In the genomic region with DNA sequence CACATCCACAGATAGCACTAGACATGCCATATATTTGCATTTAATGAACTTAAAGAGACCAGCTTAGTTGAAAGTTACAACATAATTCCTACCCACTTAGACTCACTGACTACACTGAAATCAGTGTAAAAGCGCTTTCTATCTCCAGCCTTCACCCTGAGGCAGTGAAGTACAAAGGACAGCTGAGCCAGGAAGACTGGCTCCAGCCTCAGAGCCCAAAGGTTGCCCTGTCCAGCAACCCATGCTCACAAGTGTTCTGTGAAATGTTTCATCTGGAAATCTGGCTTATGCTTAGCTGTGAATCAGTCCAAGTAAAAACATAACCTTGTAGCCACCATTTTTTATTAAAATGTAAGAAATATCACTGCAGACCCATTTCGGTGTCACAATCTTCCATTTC, we compare ENCODE assay signal across 21 mouse cellular contexts. TPM values are rescaled to one million over a fixed set of nuclear protein-coding genes. Genes with fewer than 3 reads are reported as not detected.
A peak's percentile ranks its signal among the peaks of the same experiment; 100 is the strongest.
DNase-seq lines count a peak whose midpoint lies in the region; TF ChIP-seq lines count a peak whose summit lies in the region.
"Had no signal": no experiment of that assay in that cellular context is flagged by ENCODE, and none has a peak within 500 bp of the region (broad histone marks: within the 10 kb centered on the region; RNA-seq: fewer than 3 reads in every experiment).

No protein-coding gene starts in this region.

- DNase-seq in kidney, adult 2 months, result peak; percentile 56
- no peak for DNase-seq in kidney, postnatal 10 days
- peak; percentile 17 for DNase-seq in kidney, postnatal 14 days
- no peak for DNase-seq in kidney, postnatal 4 days
- peak; percentile 38 to 40 for DNase-seq in kidney, postnatal 36 days
- DNase-seq in kidney, adult 11 months, result no peak
- DNase-seq: adrenal gland, adult 8-10 months; adrenal gland, postnatal 14 days; adrenal gland, postnatal 36 days; B cell, adult 2 months; cerebellum, adult 11-12 months; cerebellum, adult 2 months; cerebellum, adult 9-10 months; cerebellum, postnatal 10 days; cerebellum, postnatal 25 days had no signal

- no peak overlapping the region for H3K4me3 ChIP-seq in kidney, adult 2 months (ENCODE audit: insufficient read depth, low read depth, low read length)
- H3K4me3 ChIP-seq: embryonic facial prominence, embryonic 10.5 days; embryonic facial prominence, embryonic 12.5 days; forebrain, embryonic 13.5 days; forebrain, embryonic 15.5 days had no signal

- 78% methylated on average over 2 of the region's 2 CpGs for WGBS in kidney, adult 2 months

- H3K27ac ChIP-seq in kidney, adult 2 months (ENCODE audit: insufficient read depth, low read depth, low read length), result no peak overlapping the region
- H3K27ac ChIP-seq: embryonic facial prominence, embryonic 10.5 days; embryonic facial prominence, embryonic 12.5 days; forebrain, embryonic 13.5 days; forebrain, embryonic 15.5 days had no signal

- H3K36me3 ChIP-seq in kidney, adult 2 months (ENCODE audit: control insufficient read depth, insufficient read depth, low read length), result peaks cover 7% of the 10 kb centered on the region

- TF ChIP-seq CTCF in kidney, adult 2 months (conservative IDR thresholded peaks at IDR 0.05; ENCODE audit: insufficient read depth, insufficient read length, low read depth, low read length), result no peak

- no peak for TF ChIP-seq POLR2A in kidney, adult 2 months (IDR thresholded peaks at IDR 0.05; ENCODE audit: low read depth, low read length)

- H3K4me1 ChIP-seq in kidney, adult 2 months (ENCODE audit: control insufficient read depth, insufficient read depth, low read length), result no peaks in the 10 kb centered on the region
- H3K4me1 ChIP-seq: embryonic facial prominence, embryonic 10.5 days; embryonic facial prominence, embryonic 12.5 days; forebrain, embryonic 13.5 days; forebrain, embryonic 15.5 days had no signal

- no peaks in the 10 kb centered on the region for H3K27me3 ChIP-seq in kidney, adult 2 months (replicated peaks; ENCODE audit: control insufficient read depth, insufficient read depth, low read length)
- H3K27me3 ChIP-seq: CH12.LX; embryonic facial prominence, embryonic 12.5 days; forebrain, embryonic 13.5 days; forebrain, embryonic 15.5 days; Patski had no signal

RNA-seq across cellular contexts. Expression of a gene that starts 15.4 kb away (rescaled TPM):
- 42.8 and 46.0 TPM in 2 replicates for polyA plus RNA-seq in kidney, adult 2 months (2012; rRNA removed)

RNA-seq across cellular contexts. Expression of a gene that starts 48.3 kb away (rescaled TPM):
- 14.8 and 16.7 TPM in 2 replicates for polyA plus RNA-seq in kidney, adult 2 months (2012; rRNA removed)

Comparison
In these comparisons a context has a peak if more than half of its experiments do, and no peak if none do; other contexts are left out.
1. DNase-seq: peak in kidney, adult 2 months (single experiment), kidney, postnatal 14 days (single experiment) and kidney, postnatal 36 days (2 of 2); none in kidney, postnatal 10 days (single experiment), kidney, postnatal 4 days (0 of 2) and kidney, adult 11 months (single experiment).